Mouse (Mus musculus) gastrocnemius, postnatal 4 days (tissue): Measurements from ENCODE around the gene Il6st. TPM values are rescaled to one million over a fixed set of nuclear protein-coding genes. Genes with fewer than 3 reads are reported as not detected.

Source experiments
- DNase-seq, 2 experiments: peaks; one replicate each; pipeline ENCODE4 v3.0.0; 2021 to 2022; ENCODE audit warnings: low spot score in 2 of 2, mixed read lengths in 2 of 2
- total RNA-seq, 2 experiments: library from RNA; stranded (reverse); gene quantifications; 2 replicates each; pipeline ENCODE4 v1.2.3; 2021

The Il6st gene
- total RNA-seq, 2 experiments from 2014 or later, result 177 to 178 TPM

- DNase-seq, result no peak
Observed at GRCm38 (mm10) chr13:112479032-112479431, 15.2 kb downstream of the Il6st start.

DNA sequence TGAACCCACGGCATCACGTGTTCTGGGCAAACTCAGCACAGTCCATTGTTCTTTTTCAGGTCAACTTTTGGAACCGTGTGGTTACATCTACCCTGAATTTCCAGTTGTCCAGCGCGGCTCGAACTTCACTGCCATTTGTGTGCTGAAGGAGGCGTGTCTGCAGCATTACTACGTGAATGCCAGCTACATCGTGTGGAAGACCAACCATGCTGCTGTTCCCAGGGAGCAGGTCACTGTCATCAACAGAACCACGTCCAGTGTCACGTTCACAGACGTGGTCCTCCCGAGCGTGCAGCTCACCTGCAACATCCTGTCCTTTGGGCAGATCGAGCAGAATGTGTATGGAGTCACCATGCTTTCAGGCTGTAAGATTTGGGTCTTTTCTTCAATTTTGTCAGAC lies 16.1 kb downstream of the Il6st start:
- no peak for DNase-seq

- DNase-seq, result no peak
Observed at GRCm38 (mm10) chr13:112482525-112482924, 18.7 kb downstream of the Il6st start.

- DNase-seq, result no peak
Observed at GRCm38 (mm10) chr13:112483015-112483414, 19.1 kb downstream of the Il6st start.

DNA sequence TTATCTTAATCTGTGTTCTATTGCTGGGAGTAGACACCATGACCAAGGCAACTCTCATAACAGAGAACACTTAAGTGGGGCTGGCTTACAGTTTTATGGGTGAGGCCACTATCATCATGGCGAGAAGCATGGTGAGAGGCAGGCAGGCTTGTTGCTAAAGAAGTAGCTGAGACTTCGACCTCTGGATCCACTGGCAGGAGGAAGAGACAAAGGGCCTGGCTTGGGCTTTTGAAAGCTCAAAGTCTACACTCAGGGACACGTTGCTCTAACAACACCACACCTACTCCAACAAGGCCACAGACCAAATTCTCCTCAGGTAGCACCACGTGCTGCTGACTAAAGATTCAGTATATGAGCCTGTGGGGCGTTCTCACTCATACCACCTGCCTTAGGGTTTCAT lies 22.4 kb downstream of the Il6st start:
- DNase-seq, result no peak

DNA sequence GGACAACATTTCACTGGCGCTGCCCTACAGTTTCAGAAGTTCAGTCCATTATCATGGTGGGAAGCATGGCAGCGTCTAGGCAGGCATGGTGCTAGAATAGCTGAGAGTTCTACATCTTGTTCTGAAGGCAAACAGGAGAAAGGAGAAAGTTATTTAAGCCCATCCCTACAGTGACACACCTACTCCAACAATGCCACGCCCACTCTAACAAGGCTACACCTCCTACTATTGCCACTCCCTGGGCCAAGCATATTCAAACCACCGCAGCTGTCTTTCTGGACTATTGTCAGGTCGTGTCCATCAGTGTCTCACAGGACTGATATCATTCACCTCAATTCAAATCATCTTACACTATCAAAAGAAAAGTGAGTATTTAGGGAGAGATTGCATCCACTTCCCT lies 22.8 kb downstream of the Il6st start:
- DNase-seq, result no peak

DNA sequence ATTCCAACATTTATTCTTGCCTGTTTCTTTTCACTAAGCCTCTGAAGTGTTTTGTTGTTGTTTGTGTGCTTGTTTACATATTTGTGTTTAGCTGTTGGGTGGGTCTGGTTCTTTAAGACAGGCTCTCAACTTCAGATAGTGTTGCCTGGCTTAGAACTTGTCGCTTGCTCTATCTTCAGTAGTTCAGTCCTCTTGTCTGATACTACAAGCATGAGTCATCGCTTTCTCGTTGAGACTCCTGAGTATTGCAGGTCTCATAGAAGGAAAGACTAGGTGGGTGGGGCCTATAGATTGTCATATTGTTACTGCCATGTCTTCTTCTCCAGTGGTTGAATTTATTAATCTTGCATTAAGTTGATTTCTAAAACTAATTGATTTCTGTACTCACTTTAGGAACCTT lies 26.2 kb downstream of the Il6st start:
- DNase-seq, result no peak

DNA sequence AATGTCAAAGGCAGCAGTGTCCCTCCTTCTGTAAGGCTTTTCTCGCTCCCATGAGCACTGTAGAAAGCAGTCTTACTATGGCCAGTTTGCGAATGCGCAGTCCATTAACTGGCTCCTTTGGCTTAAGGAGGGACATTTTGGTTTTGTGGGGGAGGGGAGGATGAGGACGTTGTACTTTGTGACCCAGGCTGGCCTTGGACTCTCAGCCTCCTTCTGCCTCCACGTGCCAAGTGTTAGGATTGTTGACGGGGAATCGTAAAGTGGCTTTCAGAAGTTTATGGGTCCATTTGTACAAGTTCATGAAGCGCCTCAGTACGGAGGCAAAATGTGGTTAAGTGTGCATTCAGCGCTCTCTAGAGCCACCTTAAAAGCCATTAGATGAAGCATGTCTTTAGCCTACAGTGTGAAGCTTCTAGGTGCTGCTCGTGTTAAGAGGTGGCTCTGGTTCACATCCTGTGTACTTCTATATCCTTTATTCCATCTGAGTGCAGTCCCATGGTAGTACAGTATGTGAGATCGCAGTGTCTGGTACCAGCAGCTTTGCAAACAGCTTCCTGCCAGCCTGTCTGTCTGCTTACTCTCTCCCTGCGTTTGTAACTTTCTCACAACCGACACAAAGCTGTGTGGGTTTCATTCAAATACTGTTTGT lies 27.9 kb downstream of the Il6st start:
- no peak for DNase-seq

DNA sequence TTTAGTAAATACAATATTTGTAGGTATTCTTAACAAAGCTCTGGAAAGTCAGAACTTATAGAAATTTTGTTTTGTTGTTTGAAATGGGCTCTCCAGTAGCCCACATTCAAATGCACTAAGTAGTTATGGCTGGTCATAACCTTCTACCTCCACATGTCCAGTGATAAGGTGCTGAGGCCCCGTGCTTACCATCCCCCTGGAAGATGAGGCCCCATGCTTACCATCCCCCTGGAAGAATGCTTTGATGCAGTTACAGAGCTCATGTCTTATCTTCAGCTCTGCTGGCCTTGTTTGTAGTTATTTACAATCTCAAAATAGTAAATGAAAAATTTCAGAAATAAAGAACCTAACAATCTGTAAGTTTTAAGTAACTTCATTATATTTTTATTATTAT lies 28.4 kb downstream of the Il6st start:
- no peak for DNase-seq

GRCm38 (mm10) chr13:112494590-112494989 lies 30.7 kb downstream of the Il6st start:
- no peak for DNase-seq

- DNase-seq, result no peak
Observed at GRCm38 (mm10) chr13:112500027-112500426, 36.2 kb downstream of the Il6st start.

GRCm38 (mm10) chr13:112500466-112500865 lies 36.6 kb downstream of the Il6st start:
- DNase-seq, result no peak

- DNase-seq, result no peak
Observed at GRCm38 (mm10) chr13:112503846-112504245, 40.0 kb downstream of the Il6st start.

DNA sequence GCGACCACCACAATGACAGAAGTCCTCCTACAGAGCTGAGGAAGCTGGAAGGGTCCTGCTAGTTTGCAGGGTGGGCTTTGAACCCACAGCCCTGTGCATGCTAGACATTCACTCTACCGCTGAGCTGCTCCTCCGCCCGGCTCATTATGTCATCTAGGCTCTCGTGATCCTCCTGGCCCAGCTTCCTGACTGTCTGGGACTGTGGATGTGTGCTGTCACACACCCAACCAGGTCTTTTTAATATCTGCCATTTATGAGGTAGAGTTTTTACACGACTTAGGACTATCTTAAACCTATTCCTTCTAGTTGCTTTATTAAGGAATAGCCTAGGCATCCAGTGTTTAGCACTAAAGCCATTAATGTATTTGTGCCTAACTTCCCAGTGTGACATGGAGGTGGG lies 41.6 kb downstream of the Il6st start:
- DNase-seq, result no peak

DNA sequence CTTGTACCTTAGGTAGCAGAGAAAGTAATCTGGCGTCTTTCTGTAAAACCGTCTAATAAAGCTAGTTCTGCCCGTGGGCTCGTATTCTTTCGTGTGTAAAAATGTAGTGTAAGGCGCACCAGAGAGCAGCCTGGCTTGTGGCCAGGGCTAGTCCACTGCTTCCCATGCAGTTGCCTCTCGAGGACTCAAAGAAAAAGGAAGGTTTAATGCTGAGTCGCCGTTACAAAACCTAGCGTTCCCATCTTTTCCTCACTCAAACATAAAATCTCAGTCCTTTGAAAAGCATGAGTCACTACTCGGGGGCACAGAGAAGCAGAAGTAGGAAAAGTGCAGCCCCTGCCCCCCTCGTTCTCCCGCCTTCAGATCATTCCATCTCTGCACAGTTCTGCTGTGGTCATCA lies 42.9 kb downstream of the Il6st start:
- DNase-seq, result no peak

GRCm38 (mm10) chr13:112507691-112508090 lies 43.8 kb downstream of the Il6st start:
- DNase-seq, result no peak

DNA sequence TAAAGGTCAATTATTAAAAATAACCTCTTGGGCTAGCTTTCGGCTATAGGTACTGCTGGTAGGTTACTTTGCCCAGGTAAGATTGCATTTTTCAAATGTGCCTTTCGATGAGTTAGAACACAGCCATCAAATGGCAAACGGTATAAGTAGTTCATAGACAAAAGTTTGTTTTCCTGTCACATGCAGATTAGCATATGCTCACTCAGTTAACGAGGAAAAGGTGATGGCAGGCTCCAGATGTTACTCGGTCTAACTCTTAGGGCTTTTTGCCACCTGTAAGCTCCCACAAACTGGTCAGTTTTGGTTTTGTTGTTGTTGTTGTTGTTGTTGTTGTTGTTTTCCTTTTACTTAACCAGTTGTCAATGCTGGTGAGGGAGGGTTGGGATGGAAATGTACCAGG lies 44.6 kb downstream of the Il6st start:
- no peak for DNase-seq

DNA sequence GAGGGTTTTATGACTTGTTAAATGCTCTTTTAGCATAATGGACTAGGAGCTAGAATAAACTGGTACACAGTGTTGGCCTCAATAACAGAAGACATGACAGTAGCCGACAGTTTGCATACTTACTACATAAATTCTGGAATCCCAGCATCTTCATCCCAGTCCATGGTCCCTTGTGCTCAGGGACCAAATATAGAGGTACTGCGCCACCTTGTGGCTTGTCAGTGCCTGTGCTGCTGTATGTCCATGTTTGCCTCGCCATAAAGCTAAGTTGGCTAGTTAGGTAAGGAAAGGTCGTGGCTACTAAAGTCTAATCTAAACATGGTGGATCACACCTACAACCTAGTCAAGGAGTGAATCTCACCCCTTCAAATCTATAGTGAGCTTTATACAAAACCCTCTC lies 45.6 kb downstream of the Il6st start:
- DNase-seq, result peak in 1 of 2 experiments; percentile 43

GRCm38 (mm10) chr13:112510437-112511212 lies 46.8 kb downstream of the Il6st start:
- DNase-seq, result no peak

DNA sequence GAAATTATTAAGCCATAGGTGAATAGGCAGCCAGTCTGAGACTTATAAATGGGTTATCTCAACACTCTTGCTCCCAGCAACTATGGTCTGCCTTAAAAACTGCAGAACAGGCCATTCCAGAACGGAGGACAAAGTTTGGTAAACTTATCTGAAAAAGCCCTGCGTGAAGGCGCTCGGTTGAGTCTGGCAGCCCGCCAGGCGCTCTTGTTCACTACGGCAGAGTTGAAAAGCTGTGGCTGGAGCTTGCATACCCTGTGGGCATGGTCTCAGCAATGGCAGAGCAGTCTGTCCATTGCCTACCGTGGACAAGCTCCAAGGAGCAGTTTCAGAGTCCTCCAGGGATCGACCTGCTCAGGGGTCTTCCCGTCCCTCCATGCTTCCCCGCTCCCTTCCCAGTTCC lies 47.4 kb downstream of the Il6st start:
- peak in 1 of 2 experiments; percentile 37 for DNase-seq

GRCm38 (mm10) chr13:112511810-112512209 lies 47.9 kb downstream of the Il6st start:
- no peak for DNase-seq

- DNase-seq, result no peak
Observed at GRCm38 (mm10) chr13:112512824-112513223, 49.0 kb downstream of the Il6st start.

DNA sequence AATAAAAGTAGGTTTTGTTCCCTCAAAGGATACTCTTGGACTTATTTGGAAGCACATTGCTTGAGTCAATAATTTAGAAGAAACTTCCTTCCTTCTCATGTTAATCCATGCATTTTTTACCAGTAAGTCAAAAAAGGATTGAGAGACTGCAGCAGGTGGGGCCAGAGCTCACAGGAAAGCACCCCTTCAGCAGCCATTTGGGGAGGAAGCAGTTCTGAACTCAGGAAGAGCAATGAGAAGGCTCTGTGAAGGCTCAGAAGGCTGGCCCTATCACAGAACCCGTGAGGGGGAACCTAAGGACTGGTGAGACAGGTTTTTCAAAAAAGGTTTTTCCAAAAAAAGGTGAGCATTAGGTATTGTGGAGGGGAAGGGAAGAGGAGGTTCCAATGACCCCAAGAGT lies 50.7 kb downstream of the Il6st start:
- no peak for DNase-seq
